ENCODE assay signal across 7 mouse cellular contexts in genomic region chr9:124256271-124257199, GRCm38 (mm10). TPM values are rescaled to one million over a fixed set of nuclear protein-coding genes. Genes with fewer than 3 reads are reported as not detected.
DNase-seq lines count a peak whose midpoint lies in the region; ATAC-seq lines count a peak whose summit lies in the region.
"Not testable (repeated sequence)": the region's sequence is repeated elsewhere in the genome, so short reads cannot be mapped to it uniquely, and the experiment has no call there.

No protein-coding gene starts in this region.

- not testable (repeated sequence) for H3K4me3 ChIP-seq in embryonic facial prominence, embryonic 15.5 days (replicated peaks); heart, embryonic 10.5 days; liver, embryonic 11.5 days (ENCODE audit: low read depth, low read length); midbrain, embryonic 13.5 days (replicated peaks)

- not testable (repeated sequence) for H3K27ac ChIP-seq in embryonic facial prominence, embryonic 15.5 days (replicated peaks); heart, embryonic 10.5 days; liver, embryonic 11.5 days (ENCODE audit: low read depth, low read length); midbrain, embryonic 13.5 days

- peak; percentile 89 for ATAC-seq in embryonic facial prominence, embryonic 15.5 days (ENCODE audit: insufficient number of reproducible peaks, low FRiP score, low TSS enrichment, low read depth)
- peak; percentile 69 for ATAC-seq in liver, embryonic 11.5 days (replicated peaks; ENCODE audit: low FRiP score)
- ATAC-seq in midbrain, embryonic 13.5 days, result peak; percentile 69

- peak; percentile 18 for DNase-seq in adrenal gland, postnatal 25 days
- DNase-seq in heart, embryonic 10.5 days (ENCODE audit: low spot score), result peak; percentile 93
- DNase-seq in induced T-regulatory cell, adult 2 months (ENCODE audit: low read depth), result peak; percentile 63
- peak; percentile 73 for DNase-seq in liver, embryonic 11.5 days (ENCODE audit: low spot score)
- peak; percentile 38 for DNase-seq in skeletal muscle tissue, adult 2 months (ENCODE audit: low read depth, low spot score)

- WGBS in embryonic facial prominence, embryonic 15.5 days, result 14% methylated on average over 1 of the region's 1 CpGs
- 18% methylated on average over 1 of the region's 1 CpGs for WGBS in heart, embryonic 10.5 days
- 13% methylated on average over 1 of the region's 1 CpGs for WGBS in liver, embryonic 11.5 days
- WGBS in midbrain, embryonic 13.5 days, result 22% methylated on average over 1 of the region's 1 CpGs

- not testable (repeated sequence) for H3K4me1 ChIP-seq in embryonic facial prominence, embryonic 15.5 days; heart, embryonic 10.5 days; liver, embryonic 11.5 days (replicated peaks; ENCODE audit: control insufficient read depth, insufficient read depth, low read length); midbrain, embryonic 13.5 days (replicated peaks)

- H3K9me3 ChIP-seq in embryonic facial prominence, embryonic 15.5 days (replicated peaks), result peaks cover 12% of the 10 kb centered on the region
- H3K9me3 ChIP-seq in heart, embryonic 10.5 days, result peaks cover 11% of the 10 kb centered on the region
- peaks cover 14% of the 10 kb centered on the region for H3K9me3 ChIP-seq in liver, embryonic 11.5 days (ENCODE audit: control insufficient read depth, low read length)
- H3K9me3 ChIP-seq in midbrain, embryonic 13.5 days, result peaks cover 11% of the 10 kb centered on the region

- H3K4me2 ChIP-seq in embryonic facial prominence, embryonic 15.5 days (replicated peaks); liver, embryonic 11.5 days; midbrain, embryonic 13.5 days (replicated peaks): not testable (repeated sequence)

- not testable (repeated sequence) for H3K36me3 ChIP-seq in embryonic facial prominence, embryonic 15.5 days; heart, embryonic 10.5 days; liver, embryonic 11.5 days (ENCODE audit: control insufficient read depth, insufficient read depth, low read length); midbrain, embryonic 13.5 days

- not testable (repeated sequence) for H3K9ac ChIP-seq in embryonic facial prominence, embryonic 15.5 days; liver, embryonic 11.5 days (ENCODE audit: low read depth, low read length); midbrain, embryonic 13.5 days (replicated peaks)

- H3K27me3 ChIP-seq in embryonic facial prominence, embryonic 15.5 days; heart, embryonic 10.5 days (ENCODE audit: insufficient read depth, poor library complexity, severe bottlenecking); liver, embryonic 11.5 days (replicated peaks; ENCODE audit: control insufficient read depth, insufficient read depth, low read length); midbrain, embryonic 13.5 days: not testable (repeated sequence)

RNA-seq across cellular contexts. Expression of gene 2010315B03Rik, which starts 56.0 kb away (rescaled TPM):
- 22.8 and 26.5 TPM in 2 replicates for total RNA-seq in adrenal gland, postnatal 25 days (2021)
- 9.7 and 10.0 TPM in 2 replicates for polyA plus RNA-seq in embryonic facial prominence, embryonic 15.5 days (2015; fragmentation: Nextera tagmentation; extraction: Ambion mirVana)
- 6.8 and 8.7 TPM in 2 replicates for polyA plus RNA-seq in heart, embryonic 10.5 days (2016; fragmentation: Nextera tagmentation; extraction: Ambion mirVana)
- 4.4 and 5.7 TPM in 2 replicates for polyA plus RNA-seq in liver, embryonic 11.5 days (2014; fragmentation: Nextera tagmentation; extraction: Ambion mirVana)
- polyA plus RNA-seq in midbrain, embryonic 13.5 days (2015; fragmentation: Nextera tagmentation; extraction: Ambion mirVana), result 9.1 and 9.4 TPM in 2 replicates

Comparison
In these comparisons a context has a peak if more than half of its experiments do, and no peak if none do; other contexts are left out.
1. DNase-seq: peak in every context shown above with its lines; median percentile 93 in heart, embryonic 10.5 days; 73 in liver, embryonic 11.5 days; 63 in induced T-regulatory cell, adult 2 months; 38 in skeletal muscle tissue, adult 2 months; 18 in adrenal gland, postnatal 25 days.